Mouse (Mus musculus): Measurements from ENCODE around the gene Evl.

DNA sequence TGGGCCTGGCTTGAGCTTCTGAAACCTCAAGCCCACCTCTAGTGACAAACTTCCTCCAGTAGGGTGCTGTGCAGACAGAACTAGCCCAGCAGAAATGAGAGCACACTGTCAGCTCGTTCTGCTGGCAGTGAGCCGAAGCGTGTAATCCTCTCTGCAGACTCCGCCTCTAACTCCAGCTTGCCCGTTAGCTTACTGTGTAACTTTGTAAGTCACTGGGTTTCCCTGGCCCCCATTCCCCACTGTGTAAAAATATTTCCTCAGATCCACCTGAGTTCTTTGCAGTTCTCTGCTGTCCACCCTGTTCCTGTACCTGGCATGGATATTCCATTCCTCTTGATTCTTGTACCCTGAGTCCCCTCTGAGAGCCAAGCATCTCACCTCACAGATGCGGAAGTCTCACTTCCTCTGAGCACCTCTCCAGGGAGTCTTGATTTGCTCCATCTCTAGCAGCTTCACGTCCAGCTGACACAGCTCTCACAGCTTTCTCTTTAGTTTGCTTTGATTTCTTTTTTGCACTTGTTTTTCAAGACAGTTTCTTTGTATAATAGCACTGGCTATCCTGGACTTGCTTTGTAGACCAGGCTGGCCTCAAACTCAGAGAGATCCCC is 96.6 kb downstream of the Evl start:
- no peak for TF ChIP-seq CTCF (conservative IDR thresholded peaks at IDR 0.05; ENCODE audit: low read length)
- TF ChIP-seq NANOG (IDR thresholded peaks at IDR 0.05; ENCODE audit: borderline replicate concordance, low read length): no peak
